Mouse (Mus musculus): ENCODE measurements at regions not wholly inside any gene's neighbourhood (a gene's known extent, or its start where the extent isn't known, plus 50 kb on each side); places are given as distances from the start of the nearest gene placed in this dataset.
"Not testable (repeated sequence)": the region's sequence is repeated elsewhere in the genome, so short reads cannot be mapped to it uniquely, and the experiment has no call there.

- H3K9ac ChIP-seq (replicated peaks; ENCODE audit: low read length) = no peak overlapping the region
- ATAC-seq (replicated peaks; ENCODE audit: insufficient number of reproducible peaks, low FRiP score, low TSS enrichment, low read depth) (no peak), DNase-seq (ENCODE audit: low spot score) (no peak)
- 92% methylated on average over 3 of the region's 3 CpGs for WGBS
- no peaks in the 10 kb centered on the region for H3K36me3 ChIP-seq (replicated peaks; ENCODE audit: control insufficient read depth, insufficient read depth, low read depth, low read length)
- no peaks in the 10 kb centered on the region for H3K9me3 ChIP-seq (replicated peaks; ENCODE audit: control insufficient read depth, low read length)
- no peak overlapping the region for H3K4me2 ChIP-seq (ENCODE audit: low read depth, low read length)
- H3K27me3 ChIP-seq (ENCODE audit: control insufficient read depth, insufficient read depth, low read length) = no peaks in the 10 kb centered on the region
- no peaks in the 10 kb centered on the region for H3K4me1 ChIP-seq (ENCODE audit: control insufficient read depth, insufficient read depth, low read length)
- H3K27ac ChIP-seq (replicated peaks; ENCODE audit: low read depth, low read length) = no peak overlapping the region
- H3K4me3 ChIP-seq (ENCODE audit: low read depth, low read length) = no peak overlapping the region
Measured at GRCm38 (mm10) chr5:91866184-91866583, 96.7 kb downstream of the Rchy1 start.

DNA sequence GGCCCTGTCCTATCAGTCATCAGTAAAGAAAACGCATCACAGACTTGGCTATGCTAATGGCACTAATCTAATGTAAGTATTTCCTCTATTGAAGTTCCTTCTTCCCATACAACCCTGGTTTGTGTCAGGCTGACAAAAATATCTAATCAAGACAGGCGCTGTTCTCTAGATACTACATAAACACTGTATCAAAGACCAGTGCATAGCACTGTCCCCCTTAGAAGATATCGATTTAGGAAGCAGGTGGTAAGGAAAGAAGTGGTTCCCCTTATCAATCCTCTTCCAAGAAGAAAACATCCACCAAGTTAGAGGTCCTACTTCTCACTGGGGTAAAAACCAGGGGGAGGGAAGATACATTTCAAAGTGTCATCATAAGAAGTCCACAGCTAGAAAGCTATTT is 97.5 kb downstream of the Rchy1 start:
- Histone ChIP-seq H3K4me2 (ENCODE audit: low read depth, low read length) (no peak overlapping the region), H3K27me3 (ENCODE audit: control insufficient read depth, insufficient read depth, low read length) (no peaks in the 10 kb centered on the region), H3K4me3 (ENCODE audit: low read depth, low read length) (no peak overlapping the region), H3K36me3 (replicated peaks; ENCODE audit: control insufficient read depth, insufficient read depth, low read depth, low read length) (no peaks in the 10 kb centered on the region), H3K4me1 (ENCODE audit: control insufficient read depth, insufficient read depth, low read length) (no peaks in the 10 kb centered on the region), H3K27ac (replicated peaks; ENCODE audit: low read depth, low read length) (no peak overlapping the region), H3K9ac (replicated peaks; ENCODE audit: low read length) (no peak overlapping the region), H3K9me3 (replicated peaks; ENCODE audit: control insufficient read depth, low read length) (no peaks in the 10 kb centered on the region)
- 86% methylated on average over 3 of the region's 3 CpGs for WGBS
- ATAC-seq (replicated peaks; ENCODE audit: insufficient number of reproducible peaks, low FRiP score, low TSS enrichment, low read depth) (no peak), DNase-seq (ENCODE audit: low spot score) (no peak)

GRCm38 (mm10) chr5:91862843-91863242 is 100.0 kb downstream of the Rchy1 start:
- Histone ChIP-seq H3K4me1 (ENCODE audit: control insufficient read depth, insufficient read depth, low read length) (no peaks in the 10 kb centered on the region), H3K9ac (replicated peaks; ENCODE audit: low read length) (no peak overlapping the region), H3K27ac (replicated peaks; ENCODE audit: low read depth, low read length) (no peak overlapping the region), H3K27me3 (ENCODE audit: control insufficient read depth, insufficient read depth, low read length) (no peaks in the 10 kb centered on the region), H3K9me3 (replicated peaks; ENCODE audit: control insufficient read depth, low read length) (no peaks in the 10 kb centered on the region), H3K4me2 (ENCODE audit: low read depth, low read length) (no peak overlapping the region), H3K4me3 (ENCODE audit: low read depth, low read length) (no peak overlapping the region), H3K36me3 (replicated peaks; ENCODE audit: control insufficient read depth, insufficient read depth, low read depth, low read length) (no peaks in the 10 kb centered on the region)
- DNase-seq (ENCODE audit: low spot score) (no peak), ATAC-seq (replicated peaks; ENCODE audit: insufficient number of reproducible peaks, low FRiP score, low TSS enrichment, low read depth) (no peak)
- WGBS = 99% methylated on average over 3 of the region's 3 CpGs

- WGBS = 85% methylated on average over 3 of the region's 3 CpGs
- H3K4me3 ChIP-seq (ENCODE audit: low read depth, low read length) = no peak overlapping the region
- no peak overlapping the region for H3K27ac ChIP-seq (replicated peaks; ENCODE audit: low read depth, low read length)
Measured at GRCm38 (mm10) chr5:91862243-91862642, 100.6 kb downstream of the Rchy1 start.

DNA sequence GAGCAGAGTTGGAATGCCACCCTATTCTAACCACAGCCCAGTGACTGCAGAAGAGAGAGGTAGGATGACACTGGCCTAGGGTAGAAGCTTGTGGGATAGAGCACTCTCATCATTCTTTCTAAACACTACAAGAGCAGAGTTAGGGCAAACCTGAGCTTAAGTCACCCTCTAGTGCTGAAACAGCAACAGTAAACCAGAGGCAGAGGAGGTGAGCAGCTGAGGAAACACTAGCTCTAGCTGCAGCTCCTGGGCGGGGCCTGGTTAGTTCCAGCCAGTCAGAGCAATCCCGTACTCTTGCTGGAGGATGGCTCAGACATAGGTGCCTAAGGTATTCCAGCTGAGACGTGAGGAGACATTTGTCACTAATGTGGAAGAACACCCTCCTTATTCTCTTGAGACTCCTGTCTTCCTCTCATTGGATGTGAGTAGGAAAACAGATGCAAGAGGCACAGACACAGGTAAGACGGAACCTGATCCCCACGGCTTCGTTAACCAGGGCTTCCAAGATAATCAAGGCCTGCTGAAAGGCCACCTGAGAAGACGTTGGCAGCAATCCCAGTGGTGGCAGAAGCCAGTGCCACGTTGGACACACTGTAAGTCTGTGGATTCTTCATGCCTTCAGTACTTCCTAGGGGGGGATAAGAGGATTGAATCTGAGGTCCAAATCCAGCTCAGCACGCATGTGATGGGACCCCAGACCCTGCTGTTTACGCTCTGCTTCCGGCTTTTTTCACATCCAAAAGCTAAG is 101.3 kb downstream of the Rchy1 start:
- Histone ChIP-seq H3K4me1 (ENCODE audit: control insufficient read depth, insufficient read depth, low read length) (no peaks in the 10 kb centered on the region), H3K36me3 (replicated peaks; ENCODE audit: control insufficient read depth, insufficient read depth, low read depth, low read length) (no peaks in the 10 kb centered on the region), H3K27me3 (ENCODE audit: control insufficient read depth, insufficient read depth, low read length) (no peaks in the 10 kb centered on the region), H3K9me3 (replicated peaks; ENCODE audit: control insufficient read depth, low read length) (no peaks in the 10 kb centered on the region), H3K4me3 (ENCODE audit: low read depth, low read length) (no peak overlapping the region), H3K4me2 (ENCODE audit: low read depth, low read length) (no peak overlapping the region), H3K9ac (replicated peaks; ENCODE audit: low read length) (no peak overlapping the region), H3K27ac (replicated peaks; ENCODE audit: low read depth, low read length) (no peak overlapping the region)
- peak; percentile 42 for DNase-seq (ENCODE audit: low spot score)
- no peak for ATAC-seq (replicated peaks; ENCODE audit: insufficient number of reproducible peaks, low FRiP score, low TSS enrichment, low read depth)
- 69% methylated on average over 11 of the region's 11 CpGs for WGBS

More at GRCm38 (mm10) chr5:91862243-91862642, 100.6 kb downstream of the Rchy1 start:
- no peaks in the 10 kb centered on the region for H3K36me3 ChIP-seq (replicated peaks; ENCODE audit: control insufficient read depth, insufficient read depth, low read depth, low read length)
- no peaks in the 10 kb centered on the region for H3K9me3 ChIP-seq (replicated peaks; ENCODE audit: control insufficient read depth, low read length)
- H3K27me3 ChIP-seq (ENCODE audit: control insufficient read depth, insufficient read depth, low read length) = no peaks in the 10 kb centered on the region
- no peak for ATAC-seq (replicated peaks; ENCODE audit: insufficient number of reproducible peaks, low FRiP score, low TSS enrichment, low read depth)
- no peaks in the 10 kb centered on the region for H3K4me1 ChIP-seq (ENCODE audit: control insufficient read depth, insufficient read depth, low read length)
- no peak overlapping the region for H3K4me2 ChIP-seq (ENCODE audit: low read depth, low read length)
- DNase-seq (ENCODE audit: low spot score) = no peak
- no peak overlapping the region for H3K9ac ChIP-seq (replicated peaks; ENCODE audit: low read length)

GRCm38 (mm10) chr5:91860489-91860888 is 102.4 kb downstream of the Rchy1 start:
- H3K4me2 ChIP-seq (ENCODE audit: low read depth, low read length) = no peak overlapping the region
- H3K36me3 ChIP-seq (replicated peaks; ENCODE audit: control insufficient read depth, insufficient read depth, low read depth, low read length) = no peaks in the 10 kb centered on the region
- no peak overlapping the region for H3K27ac ChIP-seq (replicated peaks; ENCODE audit: low read depth, low read length)
- 75% methylated on average over 2 of the region's 2 CpGs for WGBS
- no peaks in the 10 kb centered on the region for H3K27me3 ChIP-seq (ENCODE audit: control insufficient read depth, insufficient read depth, low read length)
- ATAC-seq (replicated peaks; ENCODE audit: insufficient number of reproducible peaks, low FRiP score, low TSS enrichment, low read depth) (no peak), DNase-seq (ENCODE audit: low spot score) (no peak)
- H3K4me1 ChIP-seq (ENCODE audit: control insufficient read depth, insufficient read depth, low read length) = no peaks in the 10 kb centered on the region
- no peaks in the 10 kb centered on the region for H3K9me3 ChIP-seq (replicated peaks; ENCODE audit: control insufficient read depth, low read length)
- no peak overlapping the region for H3K4me3 ChIP-seq (ENCODE audit: low read depth, low read length)
- H3K9ac ChIP-seq (replicated peaks; ENCODE audit: low read length) = no peak overlapping the region

DNA sequence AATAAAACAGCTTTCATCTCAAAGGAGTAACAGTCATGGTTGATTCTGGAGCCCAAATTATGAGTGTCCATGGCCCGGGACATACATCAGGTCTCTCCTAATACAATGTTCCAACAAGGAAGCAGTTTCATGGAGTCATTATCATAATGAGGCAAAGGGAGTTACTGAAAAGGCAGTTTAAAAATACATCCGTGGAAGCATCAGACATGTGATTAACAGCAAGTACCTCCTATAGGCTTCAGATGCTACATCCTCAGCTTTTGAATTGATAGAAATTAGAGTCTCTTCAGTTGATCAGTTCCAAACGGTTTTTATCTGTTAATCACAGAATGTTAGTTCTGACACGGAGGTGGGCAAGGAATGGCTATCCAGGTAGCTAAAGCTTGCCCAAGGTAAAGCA is 110.5 kb downstream of the Rchy1 start:
- Histone ChIP-seq H3K27me3 (ENCODE audit: control insufficient read depth, insufficient read depth, low read length) (no peaks in the 10 kb centered on the region), H3K36me3 (replicated peaks; ENCODE audit: control insufficient read depth, insufficient read depth, low read depth, low read length) (no peaks in the 10 kb centered on the region), H3K4me1 (ENCODE audit: control insufficient read depth, insufficient read depth, low read length) (no peaks in the 10 kb centered on the region), H3K9ac (replicated peaks; ENCODE audit: low read length) (no peak overlapping the region), H3K9me3 (replicated peaks; ENCODE audit: control insufficient read depth, low read length) (no peaks in the 10 kb centered on the region), H3K4me3 (ENCODE audit: low read depth, low read length) (no peak overlapping the region), H3K4me2 (ENCODE audit: low read depth, low read length) (no peak overlapping the region), H3K27ac (replicated peaks; ENCODE audit: low read depth, low read length) (no peak overlapping the region)
- WGBS = 77% methylated on average over 4 of the region's 4 CpGs
- no peak for DNase-seq (ENCODE audit: low spot score)
- ATAC-seq (replicated peaks; ENCODE audit: insufficient number of reproducible peaks, low FRiP score, low TSS enrichment, low read depth) = no peak

GRCm38 (mm10) chr5:91850862-91851569 is 111.9 kb downstream of the Rchy1 start:
- WGBS = 83% methylated on average over 4 of the region's 4 CpGs
- not testable (repeated sequence) for H3K9me3 ChIP-seq (replicated peaks; ENCODE audit: control insufficient read depth, low read length); H3K9ac ChIP-seq (replicated peaks; ENCODE audit: low read length); H3K27me3 ChIP-seq (ENCODE audit: control insufficient read depth, insufficient read depth, low read length); H3K4me1 ChIP-seq (ENCODE audit: control insufficient read depth, insufficient read depth, low read length); H3K4me3 ChIP-seq (ENCODE audit: low read depth, low read length); H3K4me2 ChIP-seq (ENCODE audit: low read depth, low read length); H3K36me3 ChIP-seq (replicated peaks; ENCODE audit: control insufficient read depth, insufficient read depth, low read depth, low read length); DNase-seq (ENCODE audit: low spot score); H3K27ac ChIP-seq (replicated peaks; ENCODE audit: low read depth, low read length); ATAC-seq (replicated peaks; ENCODE audit: insufficient number of reproducible peaks, low FRiP score, low TSS enrichment, low read depth)

Measured in embryonic facial prominence, embryonic 11.5 days (tissue).